Mouse (Mus musculus) ovary, adult 2 months (tissue): ENCODE measurements around the gene Kremen2. TPM values are rescaled to one million over a fixed set of nuclear protein-coding genes. Genes with fewer than 3 reads are reported as not detected.

Experiments
- polyA plus RNA-seq: library from polyadenylated mRNA; depleted of rRNA; stranded (reverse); fragments of >200 nt; gene quantifications from 2 replicates; pipeline ENCODE4 v1.2.3, GENCODE M21; 2012; rRNA removed

The Kremen2 gene
- polyA plus RNA-seq, result 0.11 and 0.25 TPM in 2 replicates

GRCm38 (mm10) chr17:23745301-23746251, at the start of gene Kremen2:
TSS of gene Kremen2 (minus strand) at chr17:23745833.

GRCm38 (mm10) chr17:23790269-23791078, 44.8 kb upstream of the Kremen2 start, which contains the start of gene Srrm2:
TSS of gene Srrm2 (plus strand) at chr17:23790532.

GRCm38 (mm10) chr17:23785561-23786471, 40.2 kb upstream of the Kremen2 start, which contains the start of gene Flywch2:
TSS of gene Flywch2 (minus strand) at chr17:23786081.

GRCm38 (mm10) chr17:23771284-23772218, 25.9 kb upstream of the Kremen2 start, which contains the start of gene Flywch1:
TSS of gene Flywch1 (minus strand) at chr17:23771602.

GRCm38 (mm10) chr17:23740598-23741021, 5.0 kb downstream of the Kremen2 start, which contains the start of gene Paqr4:
TSS of gene Paqr4 (minus strand) at chr17:23740867.

GRCm38 (mm10) chr17:23725999-23726757, 19.5 kb downstream of the Kremen2 start, which contains the start of gene Pkmyt1:
TSS of gene Pkmyt1 (plus strand) at chr17:23726336.

GRCm38 (mm10) chr17:23722376-23723125, 23.1 kb downstream of the Kremen2 start, which contains the start of gene 1520401A03Rik:
TSS of gene 1520401A03Rik (minus strand) at chr17:23722783.

Other genes starting within 250 kb of the Kremen2 start
- gene Zfp213, start 181.6 kb downstream of the Kremen2 start, polyA plus RNA-seq, result 28.2 and 29.6 TPM in 2 replicates
- 37.1 and 44.1 TPM in 2 replicates for gene Zfp13, start 146.3 kb downstream of the Kremen2 start, polyA plus RNA-seq
- 0.11 and 0.26 TPM in 2 replicates for gene Zscan10, start 145.0 kb downstream of the Kremen2 start, polyA plus RNA-seq
- gene Mmp25, start 100.6 kb downstream of the Kremen2 start, polyA plus RNA-seq, result 0.45 and 0.59 TPM in 2 replicates
- 1.9 and 2.2 TPM in 2 replicates for gene Bicdl2, start 85.3 kb downstream of the Kremen2 start, polyA plus RNA-seq
- 255 and 265 TPM in 2 replicates for gene Hcfc1r1, start 72.2 kb downstream of the Kremen2 start, polyA plus RNA-seq
- 33.8 and 40.2 TPM in 2 replicates for gene Thoc6, start 72.0 kb downstream of the Kremen2 start, polyA plus RNA-seq
- 86.1 and 128 TPM in 2 replicates for gene Tnfrsf12a, start 68.4 kb downstream of the Kremen2 start, polyA plus RNA-seq
- 0.17 and 0.45 TPM in 2 replicates for gene Cldn6, start 66.6 kb downstream of the Kremen2 start, polyA plus RNA-seq
- gene Cldn9, start 61.8 kb downstream of the Kremen2 start, polyA plus RNA-seq, result 0.43 and 0.55 TPM in 2 replicates
- 0.20 and 0.23 TPM in 2 replicates for gene 1520401A03Rik, start 23.1 kb downstream of the Kremen2 start, polyA plus RNA-seq
- gene Pkmyt1, start 19.5 kb downstream of the Kremen2 start, polyA plus RNA-seq, result 42.7 and 44.1 TPM in 2 replicates
- 53.7 and 55.7 TPM in 2 replicates for gene Paqr4, start 5.0 kb downstream of the Kremen2 start, polyA plus RNA-seq
- 49.4 and 56.6 TPM in 2 replicates for gene Flywch1, start 25.8 kb upstream of the Kremen2 start, polyA plus RNA-seq
- gene Flywch2, start 40.2 kb upstream of the Kremen2 start, polyA plus RNA-seq, result 14.5 and 15.3 TPM in 2 replicates
- 840 and 913 TPM in 2 replicates for gene Srrm2, start 44.7 kb upstream of the Kremen2 start, polyA plus RNA-seq
- 548 and 704 TPM in 2 replicates for gene Elob, start 83.3 kb upstream of the Kremen2 start, polyA plus RNA-seq
- gene Prss33, start 90.2 kb upstream of the Kremen2 start, polyA plus RNA-seq, result 0.15 and 0.17 TPM in 2 replicates
- 0.71 and 1.6 TPM in 2 replicates for gene Prss32, start 98.0 kb upstream of the Kremen2 start, polyA plus RNA-seq
- 0.32 and 0.58 TPM in 2 replicates for gene Prss41, start 98.3 kb upstream of the Kremen2 start, polyA plus RNA-seq
- not detected in 2 replicates for gene Prss21, start 122.2 kb upstream of the Kremen2 start, polyA plus RNA-seq
- 1.0 and 5.2 TPM in 2 replicates for gene Dcpp1, start 135.0 kb upstream of the Kremen2 start, polyA plus RNA-seq
- gene Dcpp2, start 135.0 kb upstream of the Kremen2 start, polyA plus RNA-seq, result 1.0 and 1.4 TPM in 2 replicates
- gene Dcpp3, start 171.6 kb upstream of the Kremen2 start, polyA plus RNA-seq, result 7.0 and 7.8 TPM in 2 replicates
- gene Sbp, start 195.8 kb upstream of the Kremen2 start, polyA plus RNA-seq, result not detected in 2 replicates
- gene Sbpl, start 209.4 kb upstream of the Kremen2 start, polyA plus RNA-seq, result 0.26 TPM in 1 of 2 replicates, not detected in the other
- 3.5 and 5.3 TPM in 2 replicates for gene Prss30, start 234.7 kb upstream of the Kremen2 start, polyA plus RNA-seq